Mouse (Mus musculus): Measurements from ENCODE around the gene Mfap5.

- TF ChIP-seq CTCF (IDR thresholded peaks at IDR 0.05; ENCODE audit: extremely low read depth, insufficient read depth, low read length) (no peak), POLR2A (IDR thresholded peaks at IDR 0.05; ENCODE audit: extremely low read depth, insufficient read depth, low read length) (no peak)
These were observed 28.4 kb downstream of the Mfap5 start for GRCm38 (mm10) chr6:122534032-122534431.
